Mouse (Mus musculus): ENCODE data around the gene Tead1.

The Tead1 gene

DNA sequence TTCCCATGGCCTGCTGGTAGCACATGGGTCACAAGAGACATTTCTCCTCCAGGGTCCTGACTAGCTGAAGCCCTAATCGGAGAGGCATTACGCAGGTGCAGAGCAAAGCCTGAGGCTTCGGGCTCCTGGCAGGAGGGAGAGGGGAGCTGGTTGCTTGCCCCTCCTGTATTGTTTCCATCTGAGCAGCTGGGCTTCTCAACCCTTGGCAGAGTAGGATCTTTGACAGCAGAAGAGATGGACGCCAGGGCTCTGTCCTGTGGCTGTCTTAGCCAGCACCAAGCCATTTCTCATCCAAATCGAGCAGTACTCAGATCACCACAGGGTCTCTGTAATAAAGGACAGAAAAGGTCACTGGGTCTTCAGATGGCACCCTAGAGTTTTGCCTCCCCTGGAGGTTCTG is 97.6 kb downstream of the Tead1 start:
- in situ Hi-C loops (cut with MseI, MboI) = no loop called here

DNA sequence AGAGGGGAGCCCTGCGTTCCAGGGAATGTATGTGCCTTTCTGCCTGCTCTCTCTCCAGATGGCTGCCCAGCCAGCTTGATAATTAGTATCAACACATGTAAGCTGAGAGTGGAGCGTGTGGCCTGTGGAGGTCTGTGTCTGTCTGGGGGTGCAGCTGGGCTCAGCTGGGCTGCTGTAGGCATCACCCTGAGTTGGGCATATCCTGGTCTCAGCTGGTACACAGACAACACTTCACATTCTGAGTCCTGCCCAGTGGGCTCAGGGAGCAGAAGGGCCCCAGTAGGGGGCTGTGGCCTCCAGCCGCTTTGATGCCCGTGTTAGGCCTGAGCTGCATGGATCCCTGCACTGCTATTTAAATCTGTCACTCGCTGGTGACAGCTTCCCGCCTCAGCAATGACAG is 100.5 kb downstream of the Tead1 start:
- in situ Hi-C loops (cut with MseI, MboI) = no loop called here

GRCm38 (mm10) chr7:112780910-112781309 is 101.8 kb downstream of the Tead1 start:
- in situ Hi-C loops (cut with MseI, MboI) = no loop called here

DNA sequence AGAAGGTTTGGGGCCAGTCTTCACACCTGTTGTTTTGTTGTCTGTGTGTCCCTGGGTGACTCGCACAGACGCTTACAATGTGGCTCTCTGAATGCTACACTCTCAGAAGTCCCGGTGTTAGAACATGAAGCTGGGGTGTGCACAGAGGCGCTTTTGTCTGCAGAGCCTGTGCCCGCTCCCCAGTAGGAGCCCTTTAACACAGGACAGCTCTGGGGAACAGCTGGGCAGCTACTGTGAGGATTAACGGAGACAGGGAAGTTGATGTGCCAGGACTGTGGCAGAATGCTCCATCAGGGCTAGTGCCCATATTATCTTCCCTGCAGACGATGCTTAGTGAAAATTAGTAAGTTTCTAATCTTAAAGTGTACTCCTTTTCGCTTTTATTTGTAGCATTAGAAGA is 102.9 kb downstream of the Tead1 start:
- in situ Hi-C loops (cut with MseI, MboI) = no loop called here

GRCm38 (mm10) chr7:112784278-112784677 is 105.2 kb downstream of the Tead1 start:
- in situ Hi-C loops (cut with MseI, MboI) = no loop called here

DNA sequence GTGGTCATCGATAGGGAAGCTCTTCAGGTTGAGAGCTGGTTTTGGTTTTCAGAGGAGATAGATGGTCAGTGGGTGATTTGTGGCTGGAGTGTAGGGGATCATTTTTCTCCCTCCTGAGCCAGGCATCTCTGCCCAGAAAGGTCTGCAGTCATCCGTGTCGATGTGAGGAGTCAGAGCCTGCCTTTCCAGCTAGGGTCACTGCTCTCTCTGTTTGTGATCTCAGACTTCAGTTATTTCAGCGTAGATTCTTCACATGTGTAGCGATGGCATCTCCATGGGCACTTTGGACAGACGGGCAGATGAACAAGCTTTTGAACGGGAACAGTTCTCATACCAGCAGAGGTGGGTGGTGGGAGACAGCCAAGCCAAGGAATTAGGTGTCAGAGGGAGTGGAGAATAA is 106.2 kb downstream of the Tead1 start:
- in situ Hi-C loops (cut with MseI, MboI) = no loop called here

- in situ Hi-C loops (cut with MseI, MboI) = no loop called here
Observed at GRCm38 (mm10) chr7:112786556-112787225, 107.6 kb downstream of the Tead1 start.

DNA sequence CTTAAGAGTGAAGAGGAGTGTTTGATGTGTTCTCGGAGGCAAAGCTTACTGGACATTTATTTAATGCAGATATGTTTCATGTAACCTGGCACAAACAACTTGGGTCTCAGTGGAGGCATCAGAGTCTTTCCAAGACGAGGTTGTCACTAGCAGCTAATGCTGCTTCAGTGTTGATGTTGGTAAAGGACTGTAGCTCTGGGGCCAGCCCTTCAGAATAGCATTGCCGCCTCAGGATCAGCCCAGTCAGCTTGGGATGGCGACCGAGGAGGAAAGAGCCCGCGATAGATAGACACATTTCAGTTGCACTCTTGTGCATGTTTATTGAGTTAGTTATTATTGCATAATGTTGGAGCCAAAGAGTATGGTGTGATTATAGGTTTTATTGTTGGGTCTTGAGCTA is 108.2 kb downstream of the Tead1 start:
- in situ Hi-C loops (cut with MseI, MboI) = no loop called here

GRCm38 (mm10) chr7:112788321-112788751 is 109.2 kb downstream of the Tead1 start:
- in situ Hi-C loops (cut with MseI, MboI) = no loop called here

DNA sequence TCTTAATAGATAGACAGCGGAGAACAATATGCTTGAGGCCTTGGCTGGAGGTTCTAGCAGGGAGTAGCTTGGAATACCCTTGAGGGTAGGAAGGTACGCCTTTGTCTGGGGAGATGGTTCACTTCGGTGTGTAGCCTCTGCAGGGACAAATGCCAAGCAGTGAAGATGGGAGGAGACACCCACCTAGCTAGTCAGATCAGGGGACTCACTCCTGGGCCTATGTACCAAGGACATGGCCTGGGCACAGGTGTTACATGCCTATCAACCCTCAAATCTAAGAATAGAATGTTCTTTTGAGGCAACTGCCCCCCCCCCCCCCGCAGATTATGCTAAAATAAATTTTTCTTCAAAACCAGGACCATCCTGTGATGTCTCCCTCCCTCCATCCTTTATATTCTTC is 110.6 kb downstream of the Tead1 start:
- in situ Hi-C loops (cut with MseI, MboI) = no loop called here

DNA sequence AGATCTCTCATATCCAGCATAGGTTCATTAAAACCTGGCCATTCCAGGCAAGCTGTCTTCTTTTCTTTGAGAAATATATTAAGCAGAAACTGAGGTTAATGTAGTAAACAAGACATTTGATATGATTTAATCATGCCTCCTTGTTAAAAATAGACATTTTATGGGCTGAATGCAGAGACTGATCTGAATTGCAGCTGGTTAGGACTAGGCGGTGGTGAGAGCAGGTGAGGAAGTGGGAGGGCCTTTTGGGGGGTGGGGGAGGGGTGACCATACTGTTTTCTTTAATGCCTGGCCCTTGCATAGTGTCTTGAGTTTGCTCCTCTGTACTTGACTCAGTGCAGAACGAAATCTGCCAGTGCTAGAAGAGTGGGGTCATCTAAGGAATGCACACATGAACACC is 111.2 kb downstream of the Tead1 start:
- in situ Hi-C loops (cut with MseI, MboI) = no loop called here

- in situ Hi-C loops (cut with MseI, MboI) = no loop called here
Observed at GRCm38 (mm10) chr7:112792679-112793078, 113.6 kb downstream of the Tead1 start.

GRCm38 (mm10) chr7:112793903-112794302 is 114.8 kb downstream of the Tead1 start:
- in situ Hi-C loops (cut with MseI, MboI) = no loop called here

- in situ Hi-C loops (cut with MseI, MboI) = no loop called here
Observed at GRCm38 (mm10) chr7:112794481-112794880, 115.4 kb downstream of the Tead1 start.

- in situ Hi-C loops (cut with MseI, MboI) = no loop called here
Observed at GRCm38 (mm10) chr7:112797526-112798321, 118.6 kb downstream of the Tead1 start.

DNA sequence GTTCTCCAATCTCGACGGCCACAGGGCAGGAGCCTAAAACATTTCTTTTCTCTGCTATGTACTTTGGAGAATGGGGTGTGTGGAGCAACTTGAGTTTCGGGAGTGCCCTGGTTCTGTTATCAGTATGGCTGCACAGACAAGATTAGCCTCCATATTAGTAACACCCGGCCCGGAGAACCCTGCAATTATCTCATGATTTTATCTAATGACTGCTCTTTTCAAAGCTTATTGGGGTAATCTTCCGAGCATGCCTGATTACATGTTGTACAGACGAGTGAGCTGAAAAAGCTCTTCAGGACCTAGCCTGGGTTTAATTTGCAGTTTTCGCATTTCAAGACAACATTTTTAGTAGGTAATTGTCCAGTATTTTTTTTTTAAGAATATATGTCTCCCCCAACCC is 122.6 kb downstream of the Tead1 start:
- in situ Hi-C loops (cut with MseI, MboI) = no loop called here

DNA sequence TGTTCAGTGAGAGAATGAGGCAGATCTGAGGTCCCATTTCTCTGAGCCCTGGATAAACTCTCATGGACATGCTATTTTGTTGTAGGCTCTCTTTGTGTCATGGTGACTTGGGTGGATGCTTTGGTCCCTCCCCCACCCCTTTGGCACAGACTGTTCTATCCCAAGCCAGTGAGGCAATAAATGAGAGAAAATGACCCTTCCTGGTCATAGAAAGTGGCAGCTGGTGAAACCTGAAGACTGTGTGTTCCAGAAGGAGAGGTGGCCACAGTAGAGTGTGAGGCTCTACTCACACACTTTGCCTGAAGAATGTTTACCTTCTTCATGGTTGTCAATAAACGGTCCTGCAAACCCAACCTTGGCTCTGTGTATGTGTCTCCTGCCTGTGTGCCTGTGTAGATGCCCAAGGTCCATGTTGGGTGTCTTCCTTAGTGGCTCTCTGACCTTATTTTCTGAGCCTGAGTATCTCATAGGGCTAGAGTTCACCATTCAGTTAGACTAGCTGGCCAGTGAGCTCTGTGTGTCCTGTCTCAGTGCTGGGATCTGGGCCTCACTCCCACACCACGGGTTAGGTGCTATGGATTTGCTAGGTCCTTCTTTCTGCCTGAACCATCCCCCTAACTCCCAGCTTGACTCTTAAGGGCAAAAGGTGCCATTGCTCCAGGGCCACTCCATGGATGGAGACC is 127.7 kb downstream of the Tead1 start:
- in situ Hi-C loops (cut with MseI, MboI) = no loop called here

DNA sequence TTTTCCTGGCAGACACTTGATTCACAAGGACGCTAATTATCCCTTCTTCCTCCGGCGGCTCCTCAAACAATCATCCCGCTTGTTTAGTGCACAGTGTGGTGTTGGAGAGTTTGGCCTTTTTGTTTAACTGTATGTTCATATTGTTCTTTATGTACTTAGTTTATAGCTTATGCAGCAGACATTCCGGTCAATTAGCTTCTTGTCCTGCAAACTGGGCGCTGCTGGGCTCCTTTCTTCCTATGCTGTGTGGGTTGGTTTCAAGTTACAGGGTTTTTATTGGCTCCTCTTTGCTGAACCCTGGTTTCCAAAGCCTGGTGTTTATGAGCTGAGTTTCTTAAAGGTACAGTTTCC is 128.3 kb downstream of the Tead1 start:
- in situ Hi-C loops (cut with MseI, MboI) = no loop called here

GRCm38 (mm10) chr7:112810752-112811151 is 131.6 kb downstream of the Tead1 start:
- in situ Hi-C loops (cut with MseI, MboI) = no loop called here

- in situ Hi-C loops (cut with MseI, MboI) = no loop called here
Observed at GRCm38 (mm10) chr7:112812037-112812775, 133.1 kb downstream of the Tead1 start.

DNA sequence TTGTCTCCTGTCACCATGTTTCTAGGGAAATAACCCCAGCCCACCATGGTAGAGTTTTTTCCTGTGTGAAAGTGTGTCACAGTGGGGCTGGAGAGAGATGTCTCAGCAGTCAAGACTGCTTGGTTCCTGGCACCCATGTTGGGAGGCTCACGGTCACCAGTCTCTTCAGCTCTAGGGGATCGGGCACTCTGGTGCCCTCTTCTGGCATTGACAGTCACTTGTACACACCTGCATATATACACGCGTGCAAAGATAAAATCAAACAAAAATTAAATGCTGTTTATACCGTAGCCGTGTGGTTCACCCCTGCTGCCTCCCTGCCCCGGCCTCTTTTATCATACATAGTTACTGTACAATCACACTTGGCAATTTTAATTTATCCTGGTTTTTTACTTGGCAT is 134.0 kb downstream of the Tead1 start:
- in situ Hi-C loops (cut with MseI, MboI) = no loop called here

DNA sequence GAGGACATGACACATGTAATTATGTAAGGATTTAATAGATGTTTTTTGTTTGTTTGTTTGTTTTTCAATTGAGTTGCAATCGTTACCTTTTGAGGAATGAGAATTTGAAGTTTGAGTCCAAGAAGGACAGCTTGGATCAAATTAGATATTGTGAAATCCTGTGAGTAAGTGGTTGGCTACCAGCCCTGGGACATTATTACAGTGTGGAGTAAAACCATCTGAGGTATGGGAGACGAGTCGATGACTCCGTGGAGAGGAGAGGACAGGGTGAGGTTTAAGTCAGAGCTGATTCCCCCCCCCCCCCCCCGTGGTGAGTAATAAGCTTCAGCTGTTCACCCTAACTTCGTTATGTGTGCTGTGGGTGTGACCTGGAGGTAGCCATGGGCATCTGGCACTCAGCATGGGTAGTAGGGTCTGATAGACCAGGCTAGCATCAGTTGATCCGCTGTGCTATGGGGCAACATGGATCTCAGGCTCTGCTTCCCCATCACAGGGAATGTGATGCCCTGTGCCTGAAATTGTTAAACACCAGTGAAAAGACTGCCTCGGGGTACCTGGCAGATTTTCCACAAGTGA is 134.7 kb downstream of the Tead1 start:
- in situ Hi-C loops (cut with MseI, MboI) = no loop called here
